Mouse (Mus musculus) kidney, embryonic 14.5 days (tissue): ENCODE data around the gene Scamp5. TPM values are rescaled to one million over a fixed set of nuclear protein-coding genes. Genes with fewer than 3 reads are reported as not detected.

Experiments used
- ATAC-seq: fragments of 200-750 bp; cut with Nextera tagmentation; 2 replicates; pipeline ENCODE4 v1.8.0; 2017; ENCODE audit warnings: moderate number of reproducible peaks, mild to moderate bottlenecking, moderate TSS enrichment, moderate library complexity; ENCODE audit not compliant: low FRiP score, low TSS enrichment
- H3K27ac ChIP-seq: fragments of 300-500 bp; sonication (generic); 2 replicates; pipeline ENCODE4 v1.5.1; 2014; ENCODE audit warnings: low read depth, mild to moderate bottlenecking, low read length, moderate library complexity, mixed read lengths
- H3K27me3 ChIP-seq: fragments of 300-500 bp; sonication (generic); 2 replicates; pipeline ENCODE4 v1.6.1; 2014; ENCODE audit warnings: mild to moderate bottlenecking, low read length; ENCODE audit not compliant: control insufficient read depth, insufficient read depth
- H3K36me3 ChIP-seq: fragments of 300-500 bp; sonication (generic); 2 replicates; pipeline ENCODE4 v1.6.1; 2014; ENCODE audit warnings: low read length, mixed read lengths; ENCODE audit not compliant: control insufficient read depth, insufficient read depth
- H3K4me1 ChIP-seq: fragments of 300-500 bp; sonication (generic); 2 replicates; pipeline ENCODE4 v1.6.1; 2014; ENCODE audit warnings: low read length, mixed read lengths; ENCODE audit not compliant: control insufficient read depth, insufficient read depth
- H3K4me2 ChIP-seq: fragments of 300-500 bp; sonication (generic); replicated peaks from 2 replicates; pipeline ENCODE4 v1.6.1; 2014; ENCODE audit warnings: low read depth, mild to moderate bottlenecking, low read length
- H3K4me3 ChIP-seq: fragments of 300-500 bp; sonication (generic); 2 replicates; pipeline ENCODE4 v1.5.1; 2014; ENCODE audit warnings: mild to moderate bottlenecking, low read length
- H3K9ac ChIP-seq: fragments of 300-500 bp; sonication (generic); 2 replicates; pipeline ENCODE4 v1.6.1; 2014; ENCODE audit warnings: low read depth, mild to moderate bottlenecking, low read length, moderate library complexity
- H3K9me3 ChIP-seq: fragments of 300-500 bp; sonication (generic); 2 replicates; pipeline ENCODE4 v1.6.1; 2016; ENCODE audit warnings: low read length; ENCODE audit not compliant: control insufficient read depth
- WGBS: fragments of 180-500 bp; shearing (Covaris S2); extraction: QIAGEN DNeasy Blood & Tissue Kit; methylation state at CpG from one replicate; pipeline ENCODE4 v1.1.7; 2014; 5-methylcytosine and 5-hydroxymethylcytosine counted together
- polyA plus RNA-seq: library from polyadenylated mRNA; unstranded; fragments of >200 nt; fragmentation: Nextera tagmentation; extraction: Ambion mirVana; gene quantifications from 2 replicates; pipeline ENCODE4 v1.2.1, GENCODE M21; 2014

Scamp5 gene
- polyA plus RNA-seq, 1 experiment from 2014 or later = 9.0 TPM

DNA sequence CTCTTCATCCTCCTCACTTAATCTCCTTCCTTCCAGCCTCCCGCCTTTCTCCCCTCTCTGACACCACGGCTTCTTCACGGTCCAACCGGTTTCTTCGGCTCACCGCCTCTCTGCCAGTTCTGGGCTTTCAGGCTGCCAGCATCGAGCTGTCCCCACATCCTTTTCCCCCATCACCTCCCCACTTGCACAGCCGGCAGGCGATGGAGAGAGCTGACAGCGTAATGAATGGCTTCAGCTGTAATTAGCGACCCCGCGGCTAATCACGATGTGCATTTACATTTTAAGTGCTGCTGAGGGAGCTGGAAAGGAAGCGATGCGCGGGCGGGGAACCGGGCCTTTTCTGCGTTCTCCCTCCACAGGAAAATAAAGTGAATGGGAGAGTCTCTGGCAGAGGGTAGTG is 34.0 kb upstream of the Scamp5 start:
- Histone ChIP-seq H3K27ac (no peak overlapping the region), H3K4me2 (peak overlapping the region; percentile 30), H3K4me3 (peak overlapping the region; percentile 16), H3K9ac (peak overlapping the region; percentile 23; the same call in 1 of the 2 replicates), H3K9me3 (no peaks in the 10 kb centered on the region), H3K27me3 (peaks cover 57% of the 10 kb centered on the region), H3K36me3 (no peaks in the 10 kb centered on the region), H3K4me1 (peaks cover 44% of the 10 kb centered on the region)
- no peak for ATAC-seq
- under 1% methylated on average over 20 of the region's 20 CpGs for WGBS

- Histone ChIP-seq H3K9ac (peak overlapping the region; percentile 23; the same call in 1 of the 2 replicates), H3K27me3 (peaks cover 57% of the 10 kb centered on the region), H3K4me3 (peak overlapping the region; percentile 16), H3K27ac (no peak overlapping the region), H3K9me3 (no peaks in the 10 kb centered on the region), H3K4me2 (peak overlapping the region; percentile 30), H3K36me3 (no peaks in the 10 kb centered on the region), H3K4me1 (peaks cover 44% of the 10 kb centered on the region)
- ATAC-seq = no peak
- 8% methylated on average over 13 of the region's 13 CpGs for WGBS
These were observed 33.6 kb upstream of the Scamp5 start for GRCm38 (mm10) chr9:57501452-57501851.

DNA sequence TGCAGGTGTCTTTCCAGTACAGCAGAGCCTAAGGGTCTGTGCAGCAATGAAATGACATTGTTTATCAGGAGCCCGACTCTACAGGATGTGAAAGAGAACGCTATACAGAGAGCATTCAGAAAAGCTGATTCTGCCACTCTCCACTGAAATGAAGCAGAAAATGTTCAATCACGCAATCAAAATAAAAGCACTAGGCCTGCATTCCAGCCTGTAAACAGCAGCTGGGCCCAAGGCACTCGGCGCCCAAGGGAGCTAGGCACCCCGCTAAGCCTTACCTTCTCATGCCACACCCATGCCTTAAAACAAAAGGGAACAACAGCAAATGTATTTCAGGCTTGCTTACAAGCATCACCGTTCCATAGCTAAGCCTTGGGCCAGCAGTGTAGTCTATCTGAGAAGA is 30.7 kb upstream of the Scamp5 start:
- H3K4me3 ChIP-seq = no peak overlapping the region
- H3K9me3 ChIP-seq = no peaks in the 10 kb centered on the region
- no peak overlapping the region for H3K9ac ChIP-seq
- peaks cover 22% of the 10 kb centered on the region for H3K4me1 ChIP-seq
- H3K27ac ChIP-seq = no peak overlapping the region
- H3K27me3 ChIP-seq = peaks cover 29% of the 10 kb centered on the region
- H3K4me2 ChIP-seq = no peak overlapping the region
- no peaks in the 10 kb centered on the region for H3K36me3 ChIP-seq
- WGBS = 65% methylated on average over 7 of the region's 7 CpGs
- no peak for ATAC-seq

- peaks cover 10% of the 10 kb centered on the region for H3K4me1 ChIP-seq
- H3K4me3 ChIP-seq = no peak overlapping the region
- 74% methylated on average over 5 of the region's 5 CpGs for WGBS
- H3K9ac ChIP-seq = no peak overlapping the region
- H3K4me2 ChIP-seq = no peak overlapping the region
- no peaks in the 10 kb centered on the region for H3K9me3 ChIP-seq
- no peak overlapping the region for H3K27ac ChIP-seq
- ATAC-seq = no peak
- peaks cover 23% of the 10 kb centered on the region for H3K27me3 ChIP-seq
- no peaks in the 10 kb centered on the region for H3K36me3 ChIP-seq
These were observed 29.4 kb upstream of the Scamp5 start for GRCm38 (mm10) chr9:57497236-57497635.

DNA sequence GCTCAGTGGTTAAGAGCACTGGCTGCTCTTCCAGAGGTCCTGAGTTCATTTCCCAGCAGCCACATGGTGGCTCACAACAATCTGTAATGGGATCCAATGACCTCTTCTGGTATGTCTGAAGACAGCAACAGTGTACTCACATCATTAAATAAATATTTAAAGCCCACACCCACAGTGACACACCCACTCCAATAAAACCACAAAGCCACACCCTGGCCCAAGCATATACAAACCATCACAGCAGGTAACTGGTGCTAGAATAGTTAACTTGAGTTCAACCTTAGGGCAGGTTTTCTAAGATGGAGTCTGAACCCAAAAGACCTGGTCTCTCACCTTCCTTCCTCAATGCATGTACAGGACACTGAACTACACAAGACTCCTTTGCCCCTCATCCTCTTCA is 27.1 kb upstream of the Scamp5 start:
- no peak overlapping the region for H3K27ac ChIP-seq
- H3K27me3 ChIP-seq = peaks cover 7% of the 10 kb centered on the region
- H3K4me3 ChIP-seq = no peak overlapping the region
- no peaks in the 10 kb centered on the region for H3K9me3 ChIP-seq
- H3K4me2 ChIP-seq = no peak overlapping the region
- H3K36me3 ChIP-seq = no peaks in the 10 kb centered on the region
- H3K4me1 ChIP-seq = no peaks in the 10 kb centered on the region
- no peak overlapping the region for H3K9ac ChIP-seq
- ATAC-seq = no peak

- H3K36me3 ChIP-seq = no peaks in the 10 kb centered on the region
- no peak overlapping the region for H3K9ac ChIP-seq
- no peaks in the 10 kb centered on the region for H3K9me3 ChIP-seq
- ATAC-seq = no peak
- no peak overlapping the region for H3K27ac ChIP-seq
- no peak overlapping the region for H3K4me2 ChIP-seq
- H3K27me3 ChIP-seq = 0 out of 2 replicates have a peak, but pooled peaks cover under 1% of the 10 kb centered on the region
- no peak overlapping the region for H3K4me3 ChIP-seq
- WGBS = 91% methylated on average over 2 of the region's 2 CpGs
- H3K4me1 ChIP-seq = no peaks in the 10 kb centered on the region
These were observed 25.7 kb upstream of the Scamp5 start for GRCm38 (mm10) chr9:57493532-57493931.

- ATAC-seq = no peak
- Histone ChIP-seq H3K9me3 (no peaks in the 10 kb centered on the region), H3K9ac (no peak overlapping the region), H3K4me2 (no peak overlapping the region), H3K27me3 (no peaks in the 10 kb centered on the region; the same call in 1 of the 2 replicates), H3K4me3 (no peak overlapping the region), H3K36me3 (no peaks in the 10 kb centered on the region), H3K27ac (no peak overlapping the region), H3K4me1 (no peaks in the 10 kb centered on the region; the same call in 1 of the 2 replicates)
- 68% methylated on average over 7 of the region's 7 CpGs for WGBS
These were observed 19.9 kb upstream of the Scamp5 start for GRCm38 (mm10) chr9:57487807-57488206.

DNA sequence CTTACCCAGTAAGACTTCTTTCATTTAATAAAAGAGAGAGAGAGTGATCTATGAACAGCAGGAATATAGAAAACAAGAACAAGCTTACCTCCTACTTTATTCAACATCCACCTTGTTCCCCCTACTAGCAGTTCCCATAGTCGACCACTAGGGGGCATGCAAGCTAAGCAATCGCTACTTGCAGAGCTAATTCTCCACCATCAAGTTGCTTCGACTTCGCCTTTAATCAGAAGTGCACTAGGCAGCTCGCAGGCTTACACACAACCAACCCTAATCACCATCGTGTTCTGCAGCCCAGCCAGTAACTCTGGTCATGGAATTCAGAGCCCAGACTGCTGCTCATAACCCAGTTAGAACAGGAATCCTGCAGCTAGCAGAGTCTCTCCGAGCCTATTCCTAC is 17.9 kb upstream of the Scamp5 start:
- Histone ChIP-seq H3K27me3 (no peaks in the 10 kb centered on the region; the same call in 1 of the 2 replicates), H3K4me2 (no peak overlapping the region), H3K9me3 (no peaks in the 10 kb centered on the region), H3K4me1 (no peaks in the 10 kb centered on the region; the same call in 1 of the 2 replicates), H3K4me3 (no peak overlapping the region), H3K27ac (no peak overlapping the region), H3K9ac (no peak overlapping the region), H3K36me3 (no peaks in the 10 kb centered on the region)
- WGBS = 17% methylated on average over 7 of the region's 7 CpGs
- no peak for ATAC-seq

- no peak overlapping the region for H3K27ac ChIP-seq
- no peak for ATAC-seq
- 84% methylated on average over 4 of the region's 4 CpGs for WGBS
- no peak overlapping the region for H3K4me2 ChIP-seq
- no peaks in the 10 kb centered on the region for H3K36me3 ChIP-seq
- H3K27me3 ChIP-seq = no peaks in the 10 kb centered on the region
- no peaks in the 10 kb centered on the region for H3K9me3 ChIP-seq
- H3K9ac ChIP-seq = no peak overlapping the region
- H3K4me1 ChIP-seq = peaks cover 8% of the 10 kb centered on the region; the same call in 1 of the 2 replicates
- no peak overlapping the region for H3K4me3 ChIP-seq
These were observed 1.1 kb upstream of the Scamp5 start for GRCm38 (mm10) chr9:57468914-57469313.
